Mouse (Mus musculus) testis, adult 2 months (tissue): Measurements from ENCODE around the gene Jund.

ENCODE experiments used
- CTCF ChIP-seq: fragments of 200-500 bp; IDR thresholded peaks from 2 replicates; pipeline ENCODE4 v1.5.1; 2012; ENCODE audit warnings: low read depth, mild to moderate bottlenecking, inconsistent platforms, low read length, moderate library complexity; ENCODE audit not compliant: control insufficient read depth, insufficient read depth, insufficient replicate concordance
- POLR2A ChIP-seq: fragments of 200-500 bp; IDR thresholded peaks from 2 replicates; pipeline ENCODE4 v1.6.1; 2012; ENCODE audit warnings: low read depth, mild to moderate bottlenecking, inconsistent platforms, low read length, moderate library complexity; ENCODE audit not compliant: control insufficient read depth

GRCm38 (mm10) chr8:70657739-70658138 is 41.0 kb upstream of the Jund start:
- TF ChIP-seq CTCF = no peak
- no peak for TF ChIP-seq POLR2A
